Mouse (Mus musculus) kidney, adult 8-10 months (tissue): ENCODE data around the gene Rab3ip.

Source experiments
- DNase-seq, 2 experiments: peaks; one replicate each; pipeline ENCODE4 v3.0.0; 2022

Gene Rab3ip

DNA sequence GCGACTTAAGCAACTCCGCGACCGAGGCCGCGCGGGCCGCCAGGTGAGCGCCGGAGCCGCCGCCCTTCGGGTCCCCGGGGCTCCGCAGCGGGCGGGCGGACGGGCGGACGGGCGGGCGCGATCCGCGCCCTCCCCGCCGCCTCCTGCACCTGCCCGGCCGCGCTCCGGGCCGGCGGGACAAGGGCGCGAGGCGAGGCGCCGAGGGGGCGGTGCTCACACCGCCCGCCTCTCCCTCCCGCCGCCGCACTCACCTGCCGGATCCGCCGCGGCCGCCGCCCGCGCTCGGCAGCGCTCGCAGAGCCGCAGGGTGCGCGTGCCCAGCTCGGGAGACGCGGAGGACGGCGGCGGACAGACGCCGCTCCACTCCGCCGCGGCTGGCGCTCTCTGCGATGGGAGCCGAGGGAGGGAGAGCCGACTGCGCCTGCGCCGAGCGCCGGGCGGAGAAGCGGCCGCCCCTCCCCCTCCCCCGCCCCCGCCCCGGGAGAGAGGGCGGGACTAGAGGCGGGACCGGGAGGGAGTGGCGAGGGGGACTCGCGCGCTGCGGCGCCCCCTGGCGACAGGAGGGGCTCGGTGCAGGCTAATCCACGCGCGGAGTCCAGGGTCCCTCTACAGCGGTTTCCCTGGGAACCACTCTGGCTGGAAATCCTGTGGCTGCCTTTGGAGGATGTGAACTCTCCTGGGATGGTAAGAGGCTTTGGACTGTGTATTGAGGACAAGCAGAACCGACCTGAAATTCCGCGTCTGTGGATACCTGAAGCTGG is at the start of gene Rab3ip:
Rab3ip (minus strand) TSS at position 761 of the 761 bp plus-strand sequence.
- peak; percentile 83 to 84 for DNase-seq

DNA sequence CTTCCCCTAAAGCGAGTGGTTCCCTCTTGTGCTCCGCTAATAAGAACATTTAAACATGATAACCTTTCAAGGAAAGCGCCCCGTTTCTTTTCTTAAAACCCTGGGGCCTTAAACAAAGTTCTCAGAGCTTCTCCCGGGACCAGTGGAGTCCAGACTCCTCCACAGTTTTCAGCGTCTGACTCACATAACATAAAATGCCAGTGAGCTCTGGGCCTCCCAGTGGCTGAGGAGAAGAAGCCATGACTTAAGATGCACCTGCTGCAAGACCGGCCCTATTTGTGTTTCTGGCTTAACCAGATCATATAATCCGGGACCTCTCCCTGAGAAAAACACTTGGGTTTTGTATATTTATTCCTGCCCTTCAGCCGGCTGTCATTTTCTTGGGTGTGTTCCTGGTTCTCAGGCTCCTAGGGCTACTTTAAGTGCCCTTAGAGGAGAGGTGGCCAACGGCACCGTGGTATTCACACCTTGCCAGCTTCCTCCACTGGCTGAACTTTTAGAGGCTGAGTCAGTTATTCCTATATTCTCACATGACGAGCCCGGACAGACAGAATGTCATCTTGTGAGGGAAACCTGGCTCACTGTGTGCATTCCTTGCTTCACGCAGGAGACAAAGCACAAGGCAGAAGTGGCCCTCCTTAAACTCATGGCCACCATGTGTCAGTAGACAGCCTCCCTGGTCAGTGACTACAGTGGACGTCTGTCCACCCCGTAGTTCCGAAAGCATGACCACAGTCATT is 48.3 kb upstream of the Rab3ip start:
- no peak for DNase-seq

DNA sequence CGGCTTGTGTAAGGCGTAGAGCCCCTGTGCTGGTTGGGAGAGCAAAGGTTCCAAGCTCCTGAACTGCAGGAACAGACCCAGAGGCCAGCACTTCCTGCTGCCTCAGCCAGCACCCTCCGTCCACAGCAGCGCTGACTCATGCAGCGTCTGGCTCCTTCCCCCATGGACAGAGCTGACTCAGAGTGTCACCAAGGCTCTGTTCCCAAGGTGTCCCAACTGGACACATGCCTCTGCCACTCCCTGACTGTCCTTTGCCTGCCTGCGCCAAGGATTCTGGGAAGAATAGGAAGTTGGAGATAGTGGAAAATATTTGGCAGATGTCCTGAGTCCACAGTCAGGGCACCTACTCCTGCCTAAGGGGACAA is 45.6 kb upstream of the Rab3ip start:
- DNase-seq: peak; percentile 55 to 59

DNA sequence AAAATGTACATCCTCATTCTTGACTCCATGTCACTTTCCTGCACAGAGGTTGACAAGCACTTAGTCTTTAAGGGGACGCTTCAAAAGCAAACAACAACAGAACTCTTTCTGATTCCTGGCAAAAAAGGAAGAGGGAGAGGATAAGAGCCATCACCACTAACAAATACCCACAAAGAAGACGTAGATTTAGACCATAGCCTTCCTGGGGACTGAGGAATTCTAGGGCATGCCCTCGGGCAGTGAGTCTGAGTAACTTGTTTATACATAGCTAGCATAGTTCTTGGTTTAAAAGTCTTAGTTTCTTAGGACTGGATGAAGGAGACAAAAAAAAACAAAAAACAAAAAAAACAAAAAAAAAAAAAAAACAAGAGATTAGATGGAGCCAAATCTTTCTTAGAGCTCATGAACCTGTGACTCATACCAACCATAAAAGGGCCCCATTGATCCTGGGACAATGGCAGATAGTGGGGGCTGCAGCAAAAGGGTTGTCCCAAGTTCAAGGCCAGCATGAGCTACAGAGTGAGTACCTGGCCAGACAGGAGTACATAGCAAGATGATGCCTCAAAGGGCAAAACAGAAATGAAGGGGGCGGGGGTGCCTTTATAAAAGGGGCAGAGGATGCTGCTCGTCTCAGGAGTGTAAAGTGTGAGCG is 45.1 kb upstream of the Rab3ip start:
- no peak for DNase-seq

DNA sequence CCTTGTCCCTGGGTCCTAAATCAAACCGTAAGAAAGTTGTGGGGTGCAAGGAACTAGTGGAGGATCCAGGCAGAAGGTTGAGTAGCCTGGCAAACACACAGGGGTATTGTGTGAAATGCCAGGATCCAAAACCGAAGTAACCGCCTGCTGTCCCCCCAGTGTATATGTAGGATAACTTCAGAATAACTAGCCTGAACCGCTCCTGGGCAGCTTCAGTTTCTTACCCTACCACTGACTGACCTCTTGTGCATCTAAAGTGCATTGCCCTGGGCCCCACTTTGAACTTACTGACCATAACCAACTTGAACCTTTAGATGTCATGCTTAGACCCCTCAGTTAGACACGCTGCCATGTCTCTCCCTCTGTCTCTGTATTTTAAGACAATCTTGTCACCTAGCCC is 44.6 kb upstream of the Rab3ip start:
- DNase-seq: no peak

DNA sequence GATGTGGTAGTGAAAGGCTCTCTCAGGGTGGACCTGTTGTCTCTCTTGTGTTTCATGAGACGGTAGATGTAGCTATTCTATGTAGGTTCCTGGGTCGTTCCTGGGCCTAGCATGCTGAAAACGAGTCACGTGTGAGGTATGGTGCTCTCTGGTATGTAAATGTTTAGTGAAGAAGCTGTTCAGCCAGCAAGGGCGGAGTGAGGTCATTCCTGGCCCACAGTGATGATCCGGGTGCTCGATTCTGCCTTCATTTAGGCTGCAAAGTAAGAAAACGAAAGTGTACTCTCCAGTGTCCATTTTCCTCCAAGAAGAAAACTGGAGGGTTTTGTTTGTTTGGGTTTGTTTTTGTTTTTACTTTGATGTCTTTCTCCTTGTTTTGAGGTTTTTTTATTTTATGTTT is 43.4 kb upstream of the Rab3ip start:
- DNase-seq: no peak

DNA sequence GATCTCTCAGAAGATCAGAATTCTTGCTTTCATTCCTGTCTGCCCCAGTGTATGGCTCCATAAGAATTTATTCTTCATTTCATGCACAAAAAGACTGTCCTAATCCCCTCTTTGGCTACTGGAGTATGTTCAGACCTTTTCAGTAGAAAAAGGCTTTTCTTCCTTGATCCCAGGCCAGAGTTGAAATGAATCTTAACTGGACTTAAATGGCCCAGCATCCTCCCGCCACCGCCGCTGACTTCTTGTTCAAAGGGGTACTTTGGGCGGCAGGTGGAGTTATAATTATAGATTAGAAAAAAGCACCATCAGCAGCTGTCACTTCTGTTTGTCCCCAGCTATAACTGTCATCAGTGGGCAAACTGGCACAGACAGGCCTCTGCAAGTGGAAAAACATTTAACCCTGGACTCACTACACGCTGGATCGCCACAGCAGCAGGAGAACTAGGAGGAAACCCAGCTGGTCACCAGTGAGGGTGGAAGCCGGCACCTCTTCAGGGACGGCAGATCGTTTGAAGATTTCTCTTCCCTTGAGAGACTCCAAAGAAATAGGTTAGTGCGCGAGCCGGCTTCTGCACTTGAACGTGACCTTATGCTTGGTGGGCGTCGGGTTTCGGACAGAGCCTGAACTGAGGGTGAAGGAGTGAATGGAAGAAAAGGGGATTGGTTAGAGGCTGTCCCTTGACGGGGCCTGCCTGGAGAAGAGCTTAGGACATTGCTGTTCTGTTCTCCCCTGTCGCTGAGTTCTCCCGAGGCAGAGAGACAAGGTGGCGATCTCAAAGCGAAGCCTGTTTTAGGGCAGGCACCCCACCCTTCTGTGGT is 35.9 kb upstream of the Rab3ip start, which contains the start of gene Best3:
Best3 (plus strand) TSS at position 51 of the 819 bp plus-strand sequence.
- no peak for DNase-seq

DNA sequence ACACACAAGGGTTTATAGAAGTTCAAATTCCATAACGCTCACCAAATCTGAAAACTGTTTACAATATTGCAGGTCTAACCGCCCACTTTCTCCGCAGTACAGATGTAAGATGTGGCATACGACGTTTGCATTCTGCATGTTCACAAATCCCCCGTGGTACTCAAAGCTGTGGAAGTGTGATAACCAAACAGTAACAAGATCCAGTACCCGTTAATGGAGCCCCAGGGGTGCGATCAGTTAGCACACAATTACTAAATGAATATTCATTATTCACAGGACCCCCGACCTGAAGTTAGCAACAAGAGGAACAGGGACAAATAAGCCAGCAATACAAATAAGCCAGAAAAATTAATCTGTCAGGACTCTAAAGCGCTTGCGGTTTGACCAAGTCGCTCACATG is 34.3 kb upstream of the Rab3ip start:
- DNase-seq: no peak

DNA sequence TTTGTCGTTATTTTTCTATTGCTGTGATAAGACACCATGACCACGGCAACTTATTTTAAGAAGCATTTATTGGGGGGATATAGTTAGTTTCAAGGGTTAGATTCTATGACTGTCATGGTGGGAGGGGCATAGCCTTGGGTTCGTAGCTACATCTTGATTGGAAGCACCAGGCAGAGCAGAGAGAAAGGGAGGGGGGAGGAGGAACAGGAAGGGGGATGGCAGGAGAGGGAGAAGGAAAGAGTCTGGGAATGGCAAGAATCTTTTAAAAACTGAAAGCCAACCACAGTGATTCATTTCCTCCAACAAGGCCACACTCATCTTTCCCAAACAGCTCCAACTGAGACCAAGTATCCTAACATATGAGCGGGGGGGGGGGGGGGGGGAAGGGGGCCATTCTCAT is 32.0 kb upstream of the Rab3ip start:
- no peak for DNase-seq

DNA sequence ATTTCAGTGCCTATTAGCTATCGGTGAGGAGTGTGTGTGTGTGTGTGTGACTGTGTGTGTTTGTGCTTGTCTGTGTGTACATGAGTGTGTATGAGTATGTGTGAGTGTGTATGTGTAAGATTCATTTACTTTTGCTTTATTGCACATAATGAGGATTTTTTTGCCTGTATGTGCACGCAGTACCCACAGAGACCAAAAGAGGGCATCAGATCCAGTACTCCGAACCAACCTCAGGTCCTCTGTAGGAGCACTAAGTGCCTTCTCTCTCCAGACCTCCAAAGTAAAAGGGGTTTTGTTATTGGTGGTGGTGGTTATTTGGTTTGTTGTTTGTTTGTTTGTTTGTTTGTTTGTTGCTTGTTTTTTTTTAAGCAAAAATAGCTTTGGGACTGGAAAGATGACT is 30.3 kb upstream of the Rab3ip start:
- DNase-seq: peak in 1 of 2 experiments; percentile 68

DNA sequence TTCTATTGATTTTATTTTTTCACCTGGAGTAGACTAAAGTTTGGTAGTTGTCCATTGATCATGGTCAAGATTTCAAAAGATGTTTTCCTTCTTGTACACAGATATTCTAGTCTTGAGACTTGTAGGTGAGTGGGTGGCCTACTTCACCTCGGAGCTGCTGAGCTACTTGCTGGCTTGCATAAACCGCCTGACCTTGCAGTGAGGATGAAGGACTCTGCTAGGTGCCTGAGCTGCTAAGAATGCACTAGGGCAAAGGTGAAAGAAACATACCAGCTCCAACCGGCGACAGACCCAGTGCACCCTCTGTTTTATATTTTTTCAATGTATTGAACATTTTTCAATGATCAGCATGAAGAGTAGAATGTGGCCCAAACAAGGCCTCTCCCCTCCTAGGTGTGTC is 29.7 kb upstream of the Rab3ip start:
- DNase-seq: peak; percentile 62 to 82

DNA sequence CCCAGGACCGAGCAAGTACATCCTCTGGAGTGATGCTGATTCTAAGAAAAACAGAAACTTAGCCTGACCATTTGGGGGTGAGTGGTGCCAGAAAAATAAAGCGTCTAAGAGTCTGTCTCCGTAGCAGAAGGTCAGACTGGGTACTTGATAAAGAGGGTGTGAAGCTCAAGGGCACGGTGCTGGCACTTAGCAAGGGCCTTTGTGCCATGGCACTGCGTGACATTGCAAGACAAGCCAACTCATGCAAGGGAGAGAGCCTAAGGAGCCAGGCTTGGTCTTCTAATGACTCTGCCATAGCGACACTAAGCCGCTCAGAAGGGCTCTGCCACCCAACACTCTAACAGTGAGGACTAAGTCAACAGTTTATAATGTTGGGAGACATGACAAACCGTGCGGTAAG is 28.3 kb upstream of the Rab3ip start:
- DNase-seq: no peak

DNA sequence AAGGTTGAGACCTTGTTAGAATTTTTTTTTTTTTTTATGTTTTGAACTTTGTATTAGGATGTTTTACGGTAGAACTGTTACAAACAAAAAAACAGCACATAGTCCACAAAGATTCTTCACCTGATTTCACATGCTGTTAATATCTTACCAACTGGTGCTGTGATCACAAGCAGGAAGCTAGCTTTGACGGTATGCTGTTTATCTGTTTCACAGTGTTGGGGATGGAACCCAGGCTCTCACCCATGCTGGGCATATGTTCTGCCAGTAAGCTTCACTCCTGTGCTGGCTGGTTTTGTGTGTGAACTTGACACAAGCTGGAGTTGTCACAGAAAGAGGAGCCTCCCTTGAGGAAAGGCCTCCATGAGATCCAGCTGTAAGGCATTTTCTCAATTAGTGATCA is 27.3 kb upstream of the Rab3ip start:
- DNase-seq: peak; percentile 58 to 74

DNA sequence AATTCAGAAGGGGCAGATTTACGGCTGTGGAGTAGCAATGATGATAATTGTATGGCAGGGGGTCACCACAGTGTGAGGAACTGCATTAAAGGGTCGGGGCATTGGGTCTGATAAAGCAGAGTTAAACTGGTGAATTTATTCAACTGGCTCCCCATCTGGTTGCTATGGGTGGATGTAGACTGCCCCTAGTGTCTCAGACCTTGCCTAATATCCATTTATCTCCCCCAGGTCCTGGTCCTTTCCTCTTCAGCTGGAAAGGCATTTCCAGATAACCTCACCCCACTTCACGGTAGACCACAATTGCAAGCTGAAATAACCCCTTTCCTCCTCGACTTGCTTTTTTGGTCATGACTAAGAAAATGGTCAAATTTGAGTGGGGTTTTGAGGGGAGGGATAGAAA is 26.9 kb upstream of the Rab3ip start:
- DNase-seq: no peak

DNA sequence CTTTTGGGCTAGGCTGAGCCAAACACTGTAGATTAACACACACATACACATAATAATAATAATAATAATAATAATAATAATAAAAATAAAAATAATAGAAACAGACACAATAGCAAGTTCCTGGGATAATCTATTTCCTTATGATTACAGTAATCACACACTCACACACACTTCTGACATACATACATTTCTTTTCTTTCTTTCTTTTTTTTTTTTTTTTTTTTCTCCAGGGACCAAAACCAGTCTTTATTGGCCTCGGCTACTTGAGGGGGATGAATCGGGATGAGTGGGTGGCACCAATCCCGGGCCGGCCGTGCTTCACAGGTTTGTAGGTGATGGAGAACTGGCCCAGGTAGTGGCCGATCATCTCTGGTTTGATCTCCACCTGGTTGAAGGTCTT is 21.9 kb upstream of the Rab3ip start, which contains the start of gene Gm10271:
Gm10271 (minus strand) TSS at position 101 of the 400 bp plus-strand sequence.
- no peak for DNase-seq

DNA sequence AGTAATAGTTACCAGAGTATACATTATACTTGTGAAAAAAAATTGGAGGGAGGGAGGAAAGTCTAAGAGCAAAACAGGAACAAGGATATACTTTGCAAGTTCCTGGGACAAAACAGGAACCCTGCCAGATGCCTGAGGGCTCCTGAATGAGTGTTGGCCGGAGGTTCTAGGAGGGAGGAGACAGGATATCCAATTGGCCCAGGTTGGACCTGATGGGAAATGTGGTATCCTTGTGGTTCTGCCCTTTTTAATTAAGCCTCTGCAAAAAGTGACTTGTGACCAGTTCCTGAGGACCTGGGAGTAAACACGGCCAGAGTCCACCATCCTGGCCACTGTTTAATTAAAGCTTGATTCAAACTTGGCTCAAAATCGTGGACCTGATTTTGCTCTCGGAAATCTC is 18.2 kb upstream of the Rab3ip start:
- DNase-seq: peak; percentile 85 to 94

DNA sequence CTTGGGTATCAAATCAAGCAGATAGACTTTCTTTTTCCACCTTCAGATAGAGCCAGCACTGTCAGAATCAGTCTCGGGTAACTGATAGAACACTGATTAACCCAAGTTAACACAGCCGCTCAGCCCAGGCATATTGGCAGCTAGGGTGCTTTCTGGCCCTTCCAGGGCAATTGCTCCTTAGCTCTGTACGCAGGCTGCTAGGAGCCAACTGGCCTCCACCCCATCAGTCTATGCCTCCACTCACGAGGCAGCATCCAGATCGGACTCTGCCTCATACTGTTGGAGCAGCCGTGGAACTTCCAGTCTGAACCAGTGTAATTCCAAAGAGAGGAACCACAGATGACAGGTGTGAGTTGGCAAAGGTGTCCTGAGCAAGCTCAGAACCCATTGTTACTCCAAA is 15.5 kb upstream of the Rab3ip start:
- DNase-seq: peak; percentile 88 to 90

DNA sequence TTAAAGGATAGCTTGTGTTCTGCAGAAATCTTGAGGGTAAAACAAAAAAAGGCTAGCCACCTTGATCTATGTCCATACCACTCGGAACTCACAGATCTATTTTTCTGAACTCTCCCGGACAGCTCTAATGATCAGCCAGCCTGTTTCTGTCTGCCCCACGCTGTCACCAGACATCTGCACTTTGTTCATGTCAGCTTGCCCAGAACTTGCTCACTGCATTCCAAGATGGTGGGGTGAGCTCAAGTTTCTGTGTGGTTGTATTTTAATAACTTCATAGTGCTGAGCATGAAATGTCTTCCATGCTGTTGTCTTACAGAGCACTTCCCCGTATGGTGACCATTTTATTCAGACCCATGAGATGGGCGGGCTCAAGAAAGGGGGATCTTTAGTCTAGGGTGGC is 14.7 kb upstream of the Rab3ip start:
- peak; percentile 51 to 52 for DNase-seq

DNA sequence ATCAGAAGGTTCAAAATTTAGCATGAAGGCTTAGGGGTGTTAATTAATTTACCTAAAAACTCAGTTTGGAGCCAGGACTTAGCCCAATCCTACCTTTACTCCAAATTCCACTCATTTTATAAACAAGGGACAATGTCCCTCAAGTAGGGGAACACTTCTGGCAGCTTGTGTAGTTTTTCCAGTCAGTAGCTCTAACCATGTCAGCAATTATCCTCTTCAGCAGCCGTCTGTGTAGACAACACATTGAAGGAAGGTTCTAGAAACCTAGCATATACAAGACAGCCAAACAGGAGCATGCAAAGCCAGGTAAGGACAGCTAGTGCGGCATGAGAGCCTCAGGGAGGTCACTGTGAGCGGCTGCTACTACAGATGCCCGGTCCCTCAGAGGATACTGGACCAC is 14.0 kb upstream of the Rab3ip start:
- DNase-seq: peak; percentile 52 to 64

DNA sequence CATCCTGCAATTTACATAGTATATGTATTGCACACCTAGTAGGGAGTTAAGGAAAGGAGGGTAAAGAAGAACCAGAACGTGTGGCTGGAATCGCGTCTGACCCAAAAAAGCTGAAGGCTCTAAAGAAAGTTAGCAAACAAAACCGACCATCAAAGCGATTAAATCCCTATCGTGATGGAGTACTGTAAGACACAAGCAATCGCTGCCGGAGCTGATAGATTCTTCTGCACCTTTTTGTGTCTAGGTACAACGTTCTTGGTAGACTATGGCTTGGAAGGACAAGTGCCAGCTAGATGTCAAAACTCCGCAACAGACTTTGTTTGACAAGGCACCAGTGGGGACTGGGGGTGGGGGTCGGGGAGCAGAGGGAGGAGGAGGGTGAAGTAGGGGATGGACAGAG is 13.5 kb upstream of the Rab3ip start:
- no peak for DNase-seq

DNA sequence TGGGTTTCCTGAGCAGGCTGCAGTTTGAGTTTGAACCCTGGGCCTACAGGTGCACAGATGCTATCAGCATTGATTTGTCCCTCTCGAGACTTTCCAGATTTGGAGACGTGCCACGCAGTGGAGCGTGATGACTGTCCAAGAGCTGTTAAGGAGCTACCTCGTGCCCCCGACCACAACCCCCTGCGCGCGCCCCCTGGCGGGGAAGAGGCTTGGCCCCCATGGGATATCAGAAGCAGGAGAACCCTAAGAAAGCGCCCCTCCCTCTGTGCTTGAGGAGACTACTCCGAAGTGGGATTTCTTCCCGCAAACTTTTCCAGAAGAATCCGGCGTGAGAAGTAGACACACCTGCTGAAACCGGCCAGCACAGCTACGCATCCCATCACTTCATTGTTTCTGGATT is 12.2 kb upstream of the Rab3ip start:
- no peak for DNase-seq

DNA sequence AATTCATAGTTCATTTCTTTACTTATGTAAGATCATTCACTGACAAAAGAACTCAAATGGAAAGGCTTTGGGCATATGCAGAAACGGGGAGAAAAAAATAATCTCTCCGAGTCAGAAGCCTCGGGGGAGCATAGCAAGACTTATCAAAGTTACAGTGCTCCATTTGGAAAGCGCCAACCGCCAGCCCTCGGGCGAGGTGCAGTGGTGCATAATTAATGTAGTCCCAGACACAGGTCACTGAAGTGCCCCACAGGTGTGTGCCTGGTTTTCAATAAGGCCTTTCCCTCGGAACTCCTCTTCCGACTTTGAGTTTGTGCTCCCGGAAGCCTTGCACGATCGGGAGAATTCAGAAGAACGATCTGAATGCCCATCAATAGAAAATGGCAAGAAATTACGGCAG is 11.6 kb upstream of the Rab3ip start:
- no peak for DNase-seq
